Mouse (Mus musculus) embryo, embryonic 9.5 days (tissue): ENCODE measurements at regions not wholly inside any gene's neighbourhood (a gene's known extent, or its start where the extent isn't known, plus 50 kb on each side); places are given as distances from the start of the nearest gene placed in this dataset.
"Not testable (repeated sequence)": the region's sequence is repeated elsewhere in the genome, so short reads cannot be mapped to it uniquely, and the experiment has no call there.

Experiments used
- DNase-seq: peaks from one replicate; pipeline ENCODE4 v3.0.0-alpha.2; 2017; ENCODE audit errors: extremely low spot score

- DNase-seq = no peak
Measured at GRCm38 (mm10) chr3:152040751-152041150, 125.3 kb downstream of the Gipc2 start.

GRCm38 (mm10) chr3:152036819-152037218 lies 129.2 kb downstream of the Gipc2 start:
- DNase-seq = not testable (repeated sequence)

GRCm38 (mm10) chr3:152035416-152035815 lies 130.6 kb downstream of the Gipc2 start:
- no peak for DNase-seq

DNA sequence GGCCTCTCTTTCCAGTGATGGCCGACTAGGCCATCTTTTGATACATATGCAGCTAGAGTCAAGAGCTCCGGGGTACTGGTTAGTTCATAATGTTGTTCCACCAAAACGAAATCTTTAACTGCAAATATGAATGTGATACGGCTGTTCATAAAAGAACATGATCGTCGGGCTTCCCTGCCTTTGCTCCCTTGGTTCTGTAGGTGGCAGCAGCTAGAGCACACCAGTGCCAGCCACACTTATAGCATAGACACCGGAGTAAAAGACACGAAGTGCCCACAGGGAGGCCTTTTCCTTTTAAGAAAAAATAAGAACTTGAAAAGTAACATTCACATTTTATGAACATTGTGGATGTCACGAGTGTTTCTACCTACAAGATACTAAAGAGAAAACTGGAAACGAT lies 131.3 kb downstream of the Gipc2 start:
- DNase-seq = no peak

DNA sequence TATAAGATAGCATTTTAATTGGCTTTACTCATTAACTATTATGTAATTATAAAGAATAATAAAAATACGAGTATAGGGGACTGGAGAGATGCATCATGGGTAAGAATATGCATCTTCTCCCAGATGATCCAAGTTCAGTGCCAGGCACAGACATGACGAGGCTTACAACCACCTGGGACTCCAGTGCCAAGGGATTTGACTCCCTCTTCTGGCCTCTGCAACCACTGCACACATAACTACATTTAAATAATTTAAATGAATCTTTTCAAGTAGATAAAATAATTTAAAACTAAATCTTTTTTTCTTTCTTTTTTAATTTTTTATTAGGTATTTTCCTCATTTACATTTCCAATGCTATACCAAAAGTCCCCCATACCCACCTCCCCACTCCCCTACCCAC lies 131.8 kb downstream of the Gipc2 start:
- DNase-seq = no peak

- no peak for DNase-seq
Measured at GRCm38 (mm10) chr3:152032663-152033318, 133.2 kb downstream of the Gipc2 start.

- no peak for DNase-seq
Measured at GRCm38 (mm10) chr3:152028695-152029094, 137.3 kb downstream of the Gipc2 start.

- DNase-seq = no peak
Measured at GRCm38 (mm10) chr3:152026034-152026433, 140.0 kb downstream of the Gipc2 start.

GRCm38 (mm10) chr3:152025122-152025521 lies 140.9 kb downstream of the Gipc2 start:
- no peak for DNase-seq

GRCm38 (mm10) chr3:152006747-152007146 lies 159.3 kb downstream of the Gipc2 start:
- no peak for DNase-seq

GRCm38 (mm10) chr3:152005366-152006025 lies 160.5 kb downstream of the Gipc2 start:
- no peak for DNase-seq

DNA sequence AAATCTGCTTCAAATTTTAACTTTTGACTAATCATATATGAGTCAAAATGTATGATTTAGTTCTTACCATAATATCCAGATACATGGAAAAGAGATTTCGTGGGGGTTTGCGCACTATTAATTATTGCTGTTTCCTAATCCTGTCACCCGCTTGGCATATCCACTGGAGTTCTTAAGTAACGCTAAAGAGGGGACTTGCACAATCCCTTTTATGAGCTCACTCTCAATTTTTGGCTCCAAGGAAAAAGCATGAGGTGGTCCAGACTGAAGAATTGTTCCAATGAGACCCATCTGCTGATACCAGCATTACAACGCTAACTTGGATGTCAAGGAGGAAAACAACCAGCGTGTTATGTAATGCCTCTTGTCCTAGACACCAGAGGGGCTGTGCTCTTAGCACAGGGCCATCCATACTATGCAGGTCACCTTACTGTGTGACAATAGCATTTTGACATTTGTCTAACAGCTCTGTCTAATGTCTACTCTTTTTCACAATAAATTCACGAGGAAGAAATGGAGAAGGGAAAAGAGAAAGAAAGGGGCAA lies 161.5 kb downstream of the Gipc2 start:
- no peak for DNase-seq

DNA sequence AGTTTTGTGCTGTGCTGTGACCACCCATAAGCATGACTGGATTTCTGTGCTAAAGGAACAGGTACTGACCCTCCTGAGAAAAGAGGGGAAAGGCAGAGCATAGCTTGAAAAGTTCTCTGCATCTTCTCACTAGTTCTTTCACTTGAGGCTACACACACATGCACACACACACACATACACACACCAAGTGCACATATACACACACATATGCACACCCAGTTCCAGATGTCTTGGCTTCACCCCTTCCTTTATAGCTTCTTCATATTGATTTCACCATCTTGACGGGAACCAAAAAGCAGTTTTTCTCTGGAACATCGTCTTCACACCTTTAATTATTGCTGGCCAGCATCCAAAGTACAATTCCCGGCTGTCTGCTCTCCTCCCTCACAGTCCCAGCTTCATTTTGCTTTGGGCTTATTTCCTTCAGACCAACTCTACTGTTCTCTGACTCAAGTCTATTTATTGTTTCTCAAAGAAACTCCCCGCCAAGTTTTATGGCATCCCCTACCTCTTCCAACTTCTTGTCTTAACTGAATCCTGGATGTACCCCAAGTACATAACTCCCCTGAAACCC lies 160.2 kb upstream of the Ptgfr start:
- DNase-seq = no peak

GRCm38 (mm10) chr3:151997111-151997510 lies 159.7 kb upstream of the Ptgfr start:
- DNase-seq = no peak

DNA sequence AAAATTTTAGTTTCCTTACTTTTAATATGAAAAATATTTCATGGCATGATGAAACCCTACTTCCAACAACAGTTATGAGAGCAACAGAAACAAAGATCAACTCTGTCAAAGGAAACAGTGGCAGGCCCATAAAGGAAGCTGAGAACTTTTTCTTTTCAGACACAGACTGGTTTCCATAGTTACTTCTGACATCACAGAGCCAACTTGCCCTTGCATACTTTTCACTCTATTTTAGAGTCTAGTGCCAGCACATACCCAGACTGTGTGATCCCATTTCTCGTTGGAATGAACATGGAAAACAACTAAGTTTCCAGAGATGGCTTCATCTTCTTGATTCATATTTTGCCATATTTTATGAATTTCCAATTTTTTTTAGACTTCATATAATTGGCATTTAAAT lies 150.8 kb upstream of the Ptgfr start:
- no peak for DNase-seq

DNA sequence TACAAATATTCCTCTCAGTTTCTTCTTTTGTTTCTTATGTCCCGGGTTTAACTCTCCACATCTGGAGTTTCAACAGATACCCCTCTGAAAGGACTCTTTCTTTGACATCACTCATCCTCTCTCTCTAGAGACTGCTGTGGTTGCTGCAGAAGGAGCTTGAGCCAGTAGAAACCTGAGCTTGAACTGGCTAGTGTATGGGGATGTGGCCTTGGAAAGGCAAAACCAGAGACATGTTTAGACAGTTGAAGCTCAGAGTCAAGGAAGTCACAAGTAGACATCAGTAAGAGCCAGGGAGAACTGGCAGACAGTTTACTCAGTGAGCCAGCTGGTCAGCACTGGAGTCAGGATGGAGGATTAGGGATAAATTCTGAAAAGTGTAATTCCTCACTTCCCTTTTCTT lies 140.7 kb upstream of the Ptgfr start:
- no peak for DNase-seq

DNA sequence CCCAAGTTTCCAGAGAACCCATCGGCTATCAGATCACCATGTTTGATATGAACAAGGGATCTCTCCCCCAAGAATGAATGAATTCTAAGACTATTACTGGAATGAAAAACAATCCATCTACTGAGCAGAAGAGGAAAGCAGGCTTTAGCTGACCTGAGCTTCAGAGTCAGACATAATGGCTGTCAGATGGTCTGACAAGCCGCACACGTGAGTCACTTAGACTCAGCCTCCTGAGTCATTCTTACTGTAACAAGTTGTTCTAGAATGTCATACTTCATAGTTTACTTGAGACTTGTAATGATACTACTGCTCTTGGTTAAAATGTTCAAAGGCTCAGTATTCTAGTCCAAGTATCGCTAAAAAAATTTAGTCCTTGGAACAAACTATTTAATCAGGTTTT lies 140.2 kb upstream of the Ptgfr start:
- no peak for DNase-seq

- no peak for DNase-seq
Measured at GRCm38 (mm10) chr3:151949865-151950264, 112.4 kb upstream of the Ptgfr start.

GRCm38 (mm10) chr3:151948015-151948645 lies 110.7 kb upstream of the Ptgfr start:
- DNase-seq = no peak

- no peak for DNase-seq
Measured at GRCm38 (mm10) chr3:151945916-151946315, 108.5 kb upstream of the Ptgfr start.

DNA sequence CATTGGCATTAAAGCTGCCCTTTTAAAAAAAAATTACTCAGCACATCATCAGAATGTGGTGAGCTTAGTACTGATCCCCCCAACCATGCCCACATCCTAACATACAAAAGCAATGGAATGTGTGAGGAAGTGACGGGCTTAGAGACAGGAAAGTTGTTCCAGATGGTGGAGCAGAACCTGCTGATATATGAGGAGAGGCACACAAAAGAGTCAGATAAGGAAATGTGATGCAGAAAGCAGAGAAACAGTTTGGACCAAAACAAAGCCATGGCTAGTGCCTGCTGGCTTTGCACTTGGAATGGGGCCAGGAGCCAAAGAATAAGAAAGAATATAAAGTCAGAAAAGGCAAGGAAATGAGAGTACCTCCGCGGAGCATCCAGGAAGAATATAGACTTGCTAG lies 106.1 kb upstream of the Ptgfr start:
- DNase-seq = no peak

GRCm38 (mm10) chr3:151938472-151939029 lies 101.1 kb upstream of the Ptgfr start:
- no peak for DNase-seq
